Mouse (Mus musculus) c-Kit-positive CD71-positive TER-119-negative erythroid progenitor cells, embryonic 14.5 days (primary cell): ENCODE measurements around the gene Ccsap.

ENCODE experiments used
- DNase-seq: peaks from one replicate; pipeline ENCODE4 v3.0.0-alpha.2; 2013; ENCODE audit warnings: low read depth

The Ccsap gene

DNA sequence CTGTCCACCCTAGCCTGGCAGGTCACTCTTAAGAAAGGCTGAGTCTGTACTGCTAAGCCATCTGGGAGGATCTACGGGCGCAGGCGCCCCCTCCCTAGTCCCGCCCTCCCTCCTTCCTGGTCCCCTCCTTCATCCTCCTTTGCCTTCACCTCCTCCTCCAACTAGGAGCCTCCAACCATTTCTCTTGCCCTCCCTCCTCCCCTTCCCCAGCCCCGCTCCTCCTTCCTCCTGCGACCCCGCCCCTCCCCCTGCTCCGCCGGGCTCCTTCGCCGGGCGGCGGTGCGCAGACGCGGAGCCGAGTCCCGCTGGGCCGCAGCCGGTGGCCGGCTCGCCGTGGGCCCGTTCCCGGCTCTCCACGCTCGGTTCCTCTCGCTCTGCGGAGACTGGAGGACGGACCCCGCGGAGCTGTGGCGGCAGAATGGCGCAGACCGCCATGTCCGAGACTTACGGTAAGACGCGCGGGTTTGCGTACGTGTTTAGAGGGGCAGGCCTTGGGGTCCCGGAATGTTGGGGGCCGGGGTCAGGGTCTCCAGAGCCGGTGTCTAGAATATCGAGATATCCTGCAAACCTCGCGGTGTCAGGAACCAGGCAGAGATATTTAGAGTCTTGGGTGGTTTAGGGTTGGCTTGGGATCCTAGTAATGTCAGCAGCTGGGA lies 54.2 kb downstream of the Ccsap start, which contains the start of gene Rab4a:
Gene Rab4a (plus strand): TSS at position 268 of the 656 bp plus-strand sequence.
- DNase-seq = no peak

DNA sequence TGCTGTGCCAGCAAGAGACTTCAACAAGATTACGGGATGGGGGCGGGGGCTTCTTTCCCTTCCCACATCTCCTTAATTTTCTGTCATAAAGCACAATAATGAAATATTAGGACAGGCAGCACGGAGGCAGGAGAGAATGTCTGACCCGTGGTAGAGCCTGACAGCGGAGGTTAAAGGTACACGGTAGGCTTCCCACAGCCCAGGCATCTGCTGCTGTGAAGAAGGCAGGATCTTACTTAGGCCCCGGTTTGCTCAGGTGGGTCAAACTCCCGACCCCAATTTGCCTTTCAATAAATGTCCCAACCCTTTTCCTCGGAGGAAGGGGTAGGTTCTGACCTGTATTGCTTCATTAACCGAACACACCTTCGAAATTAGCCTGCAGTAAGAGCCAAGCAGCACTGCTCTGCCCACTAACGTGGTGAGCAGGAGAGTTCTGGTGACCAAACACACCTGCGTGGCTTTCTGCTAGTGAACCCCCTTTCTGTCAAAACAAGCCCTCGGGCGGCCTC lies 54.7 kb downstream of the Ccsap start:
- DNase-seq = no peak

DNA sequence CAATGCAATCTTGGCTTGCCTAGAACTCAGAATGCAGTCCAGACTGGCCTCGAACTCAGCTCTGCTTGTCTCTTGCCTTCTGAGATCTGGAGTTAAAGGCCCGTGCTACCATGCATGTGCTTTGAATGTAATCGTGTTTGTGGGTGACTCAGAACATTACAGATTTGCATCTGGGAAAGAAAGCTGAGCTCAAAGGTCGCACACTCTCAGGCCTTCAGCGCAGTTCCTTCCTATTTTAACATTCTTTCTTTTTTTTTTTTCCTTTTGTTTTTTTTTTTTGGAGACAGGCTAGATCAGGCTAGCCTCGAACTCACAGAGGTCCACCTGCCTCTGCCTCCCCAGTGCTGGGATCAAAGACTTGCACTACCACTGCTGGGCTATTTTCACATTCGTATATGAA lies 55.4 kb downstream of the Ccsap start:
- DNase-seq = no peak

DNA sequence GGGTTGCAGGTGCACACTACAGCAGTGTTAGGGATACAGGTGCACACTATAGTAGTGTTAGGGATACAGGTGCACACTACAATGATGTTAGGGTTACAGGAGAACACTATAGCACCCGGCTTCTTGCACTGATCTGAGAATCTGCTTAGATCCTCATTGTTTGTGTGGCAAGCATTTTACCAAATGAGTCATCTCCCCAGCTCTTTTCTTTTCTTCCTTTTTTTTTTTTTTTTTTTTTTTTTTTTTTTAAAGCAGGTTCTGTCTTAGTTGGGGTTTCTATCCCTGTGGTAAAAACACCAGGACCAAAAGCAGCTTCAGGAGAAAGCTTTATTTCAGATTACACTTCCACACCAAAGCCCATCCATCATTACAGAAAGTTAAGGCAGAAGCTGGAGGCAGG lies 56.4 kb downstream of the Ccsap start:
- no peak for DNase-seq

DNA sequence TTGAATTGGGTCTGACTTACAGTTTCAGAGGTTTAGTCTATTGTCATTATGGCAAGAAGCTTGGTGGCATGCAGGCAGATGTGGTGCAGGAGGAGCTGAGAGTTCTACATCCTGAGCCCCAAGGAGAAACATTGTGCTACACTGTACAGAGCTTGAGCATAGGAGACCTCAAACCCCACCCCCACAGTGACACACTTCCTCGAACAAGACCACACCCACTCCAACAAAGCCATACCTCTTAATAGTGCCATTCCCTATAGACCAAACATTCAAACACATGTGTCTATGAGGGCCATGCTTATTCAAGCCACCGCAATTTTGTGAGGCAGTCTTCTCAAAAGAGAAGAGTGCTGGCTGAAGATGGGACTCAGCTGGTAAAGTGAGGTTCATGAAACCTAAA lies 58.5 kb downstream of the Ccsap start:
- DNase-seq = no peak

DNA sequence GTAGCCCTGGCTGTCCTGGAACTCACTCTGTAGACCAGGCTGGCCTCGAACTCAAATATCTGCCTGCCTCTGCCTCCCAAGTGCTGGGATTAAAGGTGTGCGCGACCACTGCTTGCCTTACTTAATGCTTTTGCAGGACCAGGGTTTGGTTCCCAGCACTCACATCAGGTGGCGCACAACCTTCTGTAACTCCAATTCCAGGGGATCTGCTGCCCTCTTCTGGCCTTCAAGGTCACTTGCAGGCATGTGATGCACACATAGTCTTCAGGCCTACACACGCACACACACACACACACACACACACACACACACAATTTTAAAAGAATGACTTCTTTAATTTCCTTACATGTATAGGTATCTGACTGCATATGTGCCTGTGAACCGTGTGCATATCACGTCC lies 59.1 kb downstream of the Ccsap start:
- DNase-seq = no peak

DNA sequence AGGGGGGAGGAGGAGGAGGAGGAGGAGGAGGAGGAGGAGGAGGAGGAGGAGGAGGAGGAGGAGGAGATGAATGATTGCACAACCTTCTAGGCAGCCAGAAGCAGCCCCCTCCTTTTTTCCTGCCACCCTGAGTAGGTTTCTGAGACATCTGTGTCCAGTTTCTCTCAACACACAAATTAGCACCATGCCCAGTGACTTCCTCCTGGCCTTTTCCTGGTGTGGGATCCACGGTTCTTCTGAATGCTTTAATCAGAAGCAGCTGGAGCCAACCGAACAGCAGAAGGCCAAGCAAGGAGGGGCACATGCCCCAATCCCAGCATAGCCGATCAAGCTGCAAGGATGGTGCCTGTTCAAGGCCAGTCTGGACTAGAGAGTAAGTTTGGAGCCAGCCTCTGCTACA lies 60.1 kb downstream of the Ccsap start:
- DNase-seq = no peak

DNA sequence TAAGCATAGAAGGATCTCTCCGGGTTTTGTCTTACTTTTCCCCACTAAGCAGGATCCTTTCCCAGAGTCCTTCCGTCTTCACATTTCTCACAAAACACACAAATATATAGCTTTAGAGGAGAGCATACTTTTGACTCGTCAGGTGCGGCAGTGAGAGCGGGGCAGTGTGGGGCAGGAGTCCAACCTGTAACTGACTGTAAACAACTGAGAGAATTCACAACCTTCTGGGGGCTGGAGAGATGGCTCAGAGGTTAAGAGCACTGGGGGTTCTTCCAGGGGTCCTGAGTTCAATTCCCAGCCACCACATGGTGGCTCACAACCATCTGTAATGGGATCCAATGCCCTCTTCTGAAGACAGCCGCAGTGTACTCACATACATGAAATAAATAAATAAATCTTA lies 60.6 kb downstream of the Ccsap start:
- no peak for DNase-seq

DNA sequence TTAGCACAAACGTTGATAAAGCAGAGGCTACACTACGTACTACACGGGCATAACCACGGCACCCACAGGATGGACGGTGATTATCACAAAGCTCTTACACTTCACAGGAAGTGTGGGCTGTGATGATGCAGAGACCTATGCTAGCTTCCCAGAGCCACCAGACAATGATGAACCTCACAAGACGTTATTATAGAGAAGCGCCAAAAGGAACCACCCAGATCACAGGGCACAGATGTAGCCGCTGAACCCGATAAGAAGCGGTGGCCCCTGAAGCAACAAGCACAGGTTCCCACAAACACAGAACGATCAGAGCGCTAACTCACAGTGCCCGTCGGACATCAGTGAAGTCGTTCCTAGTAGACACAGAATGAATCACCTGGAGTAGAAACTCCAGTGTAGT lies 62.1 kb downstream of the Ccsap start:
- DNase-seq = peak; percentile 85

DNA sequence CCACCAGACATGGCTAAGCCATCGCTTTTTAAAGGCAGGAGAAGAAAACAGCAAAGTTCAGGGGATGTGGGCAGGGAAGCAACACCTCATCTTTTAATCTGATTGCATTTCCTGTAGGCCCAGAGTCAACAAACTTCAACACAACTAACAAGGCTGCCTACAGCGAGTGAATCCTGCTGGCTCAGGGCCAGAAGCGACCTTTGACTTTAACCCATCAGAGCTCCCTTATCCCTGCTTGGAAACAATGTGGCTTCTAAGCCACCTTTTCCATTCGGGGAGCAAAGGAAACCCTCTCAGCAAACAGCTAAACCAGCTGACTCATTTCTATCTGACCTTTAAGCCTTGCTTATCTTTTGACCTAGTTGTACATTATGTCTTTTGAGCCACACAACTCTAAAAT lies 63.3 kb downstream of the Ccsap start:
- DNase-seq = no peak

DNA sequence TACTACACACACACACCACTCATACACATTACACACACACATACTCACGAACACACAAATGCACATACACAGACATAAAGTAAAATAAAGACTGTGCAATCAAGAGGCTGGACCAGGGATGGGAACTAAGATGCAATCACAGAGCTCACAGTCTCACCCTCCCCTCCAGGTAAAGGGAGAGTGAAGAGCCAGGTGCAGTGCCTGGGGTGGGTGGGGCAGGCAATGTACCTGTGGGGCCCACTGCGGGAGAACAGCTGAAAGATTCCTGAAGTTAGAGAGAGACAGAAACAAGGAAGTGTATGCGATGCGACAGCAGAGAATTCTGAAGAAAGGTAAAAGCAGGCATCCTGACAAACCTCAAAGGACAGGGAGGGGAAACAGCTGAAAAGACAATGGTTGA lies 65.2 kb downstream of the Ccsap start:
- DNase-seq = no peak

DNA sequence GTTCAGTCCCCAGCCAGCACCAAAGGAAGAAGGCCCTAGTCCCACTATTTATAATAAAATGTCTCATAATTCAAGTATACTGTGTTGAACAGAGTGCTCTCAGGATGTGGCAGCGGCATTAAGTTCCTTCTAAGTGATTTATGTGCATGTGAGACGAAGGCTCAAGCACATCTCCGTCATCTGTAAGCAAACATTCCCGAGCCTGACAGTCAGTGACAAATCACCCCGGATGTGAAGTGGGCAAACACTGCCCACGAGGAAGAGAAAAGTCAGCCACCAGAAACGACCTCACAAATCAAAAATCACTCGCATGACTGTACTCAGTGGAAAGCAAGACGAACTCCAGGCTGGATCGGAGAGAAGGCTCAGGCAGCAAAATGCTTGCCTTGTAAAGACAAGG lies 66.1 kb downstream of the Ccsap start:
- no peak for DNase-seq

DNA sequence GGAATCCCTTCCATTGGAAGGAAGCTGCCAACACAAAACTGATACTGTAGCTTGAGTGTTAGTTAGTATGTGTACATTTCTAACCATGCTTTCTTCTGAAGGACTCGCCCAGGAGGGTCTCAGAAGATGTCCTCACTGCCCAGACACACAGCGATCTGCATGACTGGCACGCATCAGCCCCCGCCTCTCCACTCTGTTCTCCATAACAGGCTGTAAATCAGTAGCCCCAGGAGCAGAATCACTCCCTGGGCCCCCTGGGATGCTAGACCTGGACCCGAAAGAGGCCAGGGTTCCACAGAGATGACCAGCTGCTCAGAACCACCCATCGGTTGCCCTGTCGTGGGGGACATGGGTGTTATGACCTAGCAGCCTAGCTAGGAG lies 68.2 kb downstream of the Ccsap start:
- no peak for DNase-seq

DNA sequence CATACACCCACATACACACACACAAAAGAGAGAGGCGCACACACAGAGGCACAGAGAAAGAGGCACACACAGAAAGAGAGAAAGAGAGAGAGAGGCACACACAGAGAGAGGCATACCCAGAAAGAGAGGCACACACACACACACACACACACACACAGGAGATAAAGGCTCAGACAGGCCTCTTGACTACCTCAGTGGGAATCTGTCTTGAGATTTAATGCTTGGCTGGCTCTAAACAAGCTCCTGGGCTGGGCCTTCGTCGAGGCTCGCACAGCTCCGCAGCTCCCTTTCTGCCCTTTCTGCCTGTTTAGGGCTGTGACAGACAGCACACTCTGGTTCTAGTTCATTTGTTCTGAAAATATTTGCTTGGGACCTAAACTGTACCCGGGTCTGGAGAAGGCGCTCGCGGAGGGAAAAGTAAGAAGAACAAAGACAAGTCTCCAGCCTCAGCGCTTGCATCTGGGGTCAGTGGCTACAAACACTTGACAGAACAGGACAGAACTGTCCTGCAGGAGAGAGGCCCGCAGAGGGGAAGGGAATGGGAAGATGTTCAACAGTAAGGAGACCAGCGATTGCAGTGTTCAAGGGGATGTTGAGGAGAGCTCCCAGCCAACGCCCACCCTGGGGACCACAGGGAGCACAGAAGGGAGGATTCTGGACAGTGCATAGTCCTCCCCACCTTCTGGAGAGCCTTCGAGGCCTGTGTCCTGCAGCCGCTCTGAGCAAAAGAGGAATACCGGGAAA lies 68.7 kb downstream of the Ccsap start:
- no peak for DNase-seq
